Mouse (Mus musculus): ENCODE measurements around the gene Tmem132b.
A peak's percentile ranks its signal among the peaks of the same experiment; 100 is the strongest.

The Tmem132b gene

DNA sequence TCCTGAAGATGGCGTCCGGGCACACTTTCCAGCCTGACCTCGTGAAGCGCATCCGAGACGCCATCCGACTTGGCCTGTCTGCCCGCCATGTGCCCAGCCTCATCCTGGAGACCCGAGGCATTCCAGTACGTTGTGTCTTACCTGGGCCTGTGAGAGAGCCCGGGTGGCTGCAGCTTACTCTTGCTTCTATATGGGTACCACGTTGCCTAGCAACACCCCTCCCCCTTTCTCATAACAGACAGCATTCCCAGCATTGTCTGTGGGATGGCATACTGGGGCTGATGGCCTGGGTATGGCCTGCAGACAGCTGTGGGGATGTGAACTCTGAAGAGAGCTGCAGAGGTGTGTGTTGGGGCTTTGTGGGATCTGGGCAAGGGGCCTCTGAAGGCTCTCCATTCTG is 16.6 kb upstream of the Tmem132b start:
- DNase-seq (ENCODE audit: low spot score in 2 of 2) = no peak

- no peak for DNase-seq (ENCODE audit: low spot score in 2 of 2)
These were observed 12.9 kb upstream of the Tmem132b start for GRCm38 (mm10) chr5:125518640-125519039.

- DNase-seq (ENCODE audit: low spot score in 2 of 2) = peak in 1 of 2 experiments; percentile 44
These were observed 10.5 kb upstream of the Tmem132b start for GRCm38 (mm10) chr5:125520930-125521590.

- DNase-seq (ENCODE audit: low spot score in 2 of 2) = no peak
These were observed 8.2 kb upstream of the Tmem132b start for GRCm38 (mm10) chr5:125523361-125523760.

DNA sequence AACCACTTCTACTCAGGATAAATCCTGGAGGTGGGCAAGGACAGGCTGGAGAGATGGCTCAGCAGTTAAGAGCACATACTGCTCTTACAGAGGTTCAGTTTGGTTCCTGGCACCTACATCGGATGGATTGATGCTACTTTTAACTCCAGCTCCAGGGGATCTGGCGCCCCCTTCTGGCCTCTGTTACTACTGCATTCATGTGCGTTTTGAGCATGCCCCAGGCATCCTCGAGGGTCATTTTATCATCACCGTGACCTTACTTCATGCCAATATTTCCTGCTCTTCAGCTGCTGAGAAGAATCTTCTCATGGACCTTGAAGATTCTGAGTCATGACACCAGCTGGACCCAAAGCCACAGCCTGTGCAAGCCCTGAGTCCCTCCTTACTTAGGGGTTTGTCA is 6.1 kb upstream of the Tmem132b start:
- DNase-seq (ENCODE audit: low spot score in 2 of 2) = no peak

DNA sequence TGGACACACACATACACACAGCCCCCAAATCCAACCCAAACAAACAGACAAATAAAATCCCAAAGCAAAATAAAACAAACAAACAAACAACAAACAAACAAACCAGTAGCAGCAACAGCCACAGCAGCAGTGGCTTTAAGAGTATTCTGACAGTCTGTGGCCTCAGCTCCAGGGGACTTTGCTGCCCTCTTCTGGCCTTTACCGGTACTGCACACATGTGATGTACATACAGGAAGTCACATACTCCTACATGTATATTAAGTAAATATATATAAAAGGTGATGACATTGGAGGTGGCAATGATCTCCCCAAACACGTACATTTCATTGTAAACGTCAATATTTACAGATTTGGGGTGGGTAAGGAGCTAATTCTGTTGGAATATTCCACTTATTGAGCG is 5.1 kb upstream of the Tmem132b start:
- no peak for DNase-seq (ENCODE audit: low spot score in 2 of 2)

GRCm38 (mm10) chr5:125529109-125529508 is 2.5 kb upstream of the Tmem132b start:
- peak in 1 of 2 experiments; percentile 51 for DNase-seq (ENCODE audit: low spot score in 2 of 2)

DNA sequence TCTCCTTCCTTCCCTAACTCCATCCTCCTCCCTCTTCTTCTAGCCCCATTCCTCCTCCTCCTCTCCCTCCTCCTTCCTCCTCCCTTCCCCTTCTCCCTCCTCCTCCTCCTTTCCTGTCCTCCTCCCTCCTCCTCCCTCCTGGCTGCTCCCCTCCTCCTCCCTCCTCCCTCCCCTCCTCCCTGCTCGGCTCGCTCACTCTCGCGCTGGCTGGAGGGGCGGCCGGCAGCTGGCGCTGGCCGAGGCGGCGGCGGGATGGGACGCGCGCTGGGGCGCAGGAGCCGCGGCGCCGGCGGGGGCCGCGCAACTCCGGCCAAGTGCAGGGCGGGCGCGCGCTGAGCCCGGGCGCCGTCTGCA is 594 bp downstream of the Tmem132b start:
- DNase-seq (ENCODE audit: low spot score in 2 of 2) = peak; percentile 45 to 60

DNA sequence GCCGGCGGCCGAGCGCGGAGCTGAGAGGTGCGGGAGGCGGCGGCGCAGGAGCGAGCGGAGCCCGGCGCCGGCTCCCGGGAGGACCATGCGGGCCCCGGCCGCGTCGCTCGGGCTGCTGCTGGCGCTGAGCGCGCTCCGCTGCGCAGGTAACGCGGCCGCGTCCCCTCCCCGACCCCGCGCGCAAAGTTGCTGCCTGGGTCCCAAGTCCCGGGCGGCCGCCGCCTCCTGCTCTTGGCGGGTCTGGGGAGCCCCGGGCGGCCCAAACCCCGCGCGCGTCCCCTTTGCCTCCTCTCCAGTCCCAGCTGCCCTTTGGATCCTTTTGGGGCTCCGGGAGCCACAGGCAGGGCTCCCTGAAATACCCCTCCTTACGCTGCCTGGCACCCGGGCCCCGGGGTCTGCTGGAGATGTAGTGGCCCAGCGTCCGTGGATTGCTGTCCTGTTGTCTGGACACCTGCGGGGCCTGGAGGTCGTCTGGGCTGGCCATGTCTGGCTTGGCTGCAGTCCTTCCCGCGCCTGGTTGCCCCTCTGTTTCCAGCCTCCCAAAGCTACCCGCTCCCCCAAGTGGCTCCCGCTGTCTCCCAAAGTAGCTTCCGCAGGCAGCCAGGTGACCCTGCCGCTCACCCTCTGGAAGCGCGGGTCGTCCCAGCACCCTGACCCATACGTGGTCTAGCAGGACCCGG is 1.1 kb downstream of the Tmem132b start:
- DNase-seq (ENCODE audit: low spot score in 2 of 2) = no peak

DNA sequence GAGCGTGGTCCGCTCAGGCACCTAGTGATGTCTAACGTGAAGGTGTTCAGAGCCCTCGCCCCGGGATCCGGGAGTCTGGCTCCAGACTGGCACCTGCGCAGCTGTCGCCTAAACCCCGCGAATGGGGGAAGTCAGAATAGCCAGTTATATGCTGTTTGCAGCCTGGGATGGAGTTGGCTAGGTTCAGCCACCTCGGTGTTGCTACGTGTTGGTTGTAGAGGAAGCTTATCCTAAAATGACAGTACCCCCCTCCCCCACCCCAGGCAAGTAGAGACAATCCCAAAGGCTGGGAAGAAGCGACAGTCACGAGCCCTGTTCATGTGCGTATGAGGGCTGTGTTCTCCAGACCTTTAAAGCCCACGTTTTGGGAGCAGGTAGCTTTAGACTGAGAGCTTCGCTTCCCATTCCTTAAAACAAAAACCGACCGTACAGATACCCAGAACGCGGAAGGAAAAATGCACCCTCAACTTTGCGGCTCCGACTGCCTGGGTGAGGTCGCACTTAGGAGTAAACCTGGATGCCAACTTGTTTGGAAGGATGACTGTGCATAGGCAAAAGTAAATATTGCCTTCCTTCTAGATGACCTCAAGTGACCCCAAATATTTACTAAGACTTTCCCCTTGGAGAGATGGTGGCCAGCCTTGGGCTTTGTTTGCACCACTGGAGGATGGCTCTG is 1.8 kb downstream of the Tmem132b start:
- peak; percentile 56 to 64 for DNase-seq (ENCODE audit: low spot score in 2 of 2)

GRCm38 (mm10) chr5:125534168-125534610 is 2.6 kb downstream of the Tmem132b start:
- peak in 1 of 2 experiments; percentile 43 for DNase-seq (ENCODE audit: low spot score in 2 of 2)

DNA sequence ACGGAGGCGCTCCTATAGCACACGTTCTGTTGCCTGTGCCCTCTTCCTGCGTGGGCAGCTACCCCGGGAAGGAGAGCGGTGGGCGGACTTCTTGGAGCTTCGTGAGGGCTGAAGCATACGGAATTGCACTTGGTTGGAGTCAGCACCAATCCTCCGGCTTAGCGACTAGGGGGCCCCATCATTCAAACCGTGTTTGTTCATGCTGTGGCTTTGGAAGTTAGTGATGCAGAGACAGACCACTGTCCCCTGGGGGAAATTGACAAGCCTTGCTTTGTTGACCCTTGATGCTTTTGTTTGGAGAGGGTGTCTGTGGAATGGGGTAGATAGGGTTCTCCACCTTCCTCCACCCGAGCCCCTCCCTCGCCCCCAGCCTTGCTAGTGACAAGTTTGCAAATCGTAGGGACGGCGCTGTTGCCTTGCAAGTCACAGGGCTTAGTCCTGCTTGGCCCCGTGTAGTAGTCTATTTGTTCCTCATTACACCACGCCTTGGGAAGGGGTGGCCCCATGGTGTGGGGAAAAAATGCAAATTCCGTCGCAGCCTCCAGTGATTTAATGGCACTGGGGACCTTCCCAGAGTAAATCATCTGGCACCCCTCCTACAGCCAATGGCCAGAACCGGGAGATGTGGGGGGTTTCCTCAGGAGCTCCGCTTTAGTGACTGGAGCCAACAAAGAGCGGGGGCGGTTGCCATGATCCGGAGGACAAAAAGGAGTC is 3.2 kb downstream of the Tmem132b start:
- DNase-seq (ENCODE audit: low spot score in 2 of 2) = peak; percentile 77 to 86

- no peak for DNase-seq (ENCODE audit: low spot score in 2 of 2)
These were observed 13.5 kb downstream of the Tmem132b start for GRCm38 (mm10) chr5:125545090-125545489.

DNA sequence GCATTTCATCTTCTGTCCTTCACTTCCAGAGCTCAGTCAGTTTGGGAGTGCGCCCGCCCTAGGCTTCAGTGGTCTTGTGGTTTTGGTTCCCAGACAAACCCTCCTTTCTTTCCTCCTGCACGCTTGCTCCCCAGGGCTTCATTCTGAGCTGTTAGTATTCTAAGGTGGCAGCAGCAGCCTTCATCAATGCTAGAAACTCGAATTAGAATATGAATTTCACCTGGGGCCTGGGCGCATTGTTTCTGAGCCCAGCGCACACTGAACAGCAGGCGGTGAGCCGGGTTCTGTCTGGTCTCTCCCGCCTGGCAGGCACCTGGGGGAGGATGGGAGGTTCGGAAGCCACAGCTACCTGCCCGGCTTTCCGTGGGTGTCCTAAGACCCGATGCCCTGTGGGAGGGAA is 14.7 kb downstream of the Tmem132b start:
- DNase-seq (ENCODE audit: low spot score in 2 of 2) = no peak

GRCm38 (mm10) chr5:125549750-125550489 is 18.3 kb downstream of the Tmem132b start:
- no peak for DNase-seq (ENCODE audit: low spot score in 2 of 2)

- no peak for DNase-seq (ENCODE audit: low spot score in 2 of 2)
These were observed 24.2 kb downstream of the Tmem132b start for GRCm38 (mm10) chr5:125555732-125556131.

DNA sequence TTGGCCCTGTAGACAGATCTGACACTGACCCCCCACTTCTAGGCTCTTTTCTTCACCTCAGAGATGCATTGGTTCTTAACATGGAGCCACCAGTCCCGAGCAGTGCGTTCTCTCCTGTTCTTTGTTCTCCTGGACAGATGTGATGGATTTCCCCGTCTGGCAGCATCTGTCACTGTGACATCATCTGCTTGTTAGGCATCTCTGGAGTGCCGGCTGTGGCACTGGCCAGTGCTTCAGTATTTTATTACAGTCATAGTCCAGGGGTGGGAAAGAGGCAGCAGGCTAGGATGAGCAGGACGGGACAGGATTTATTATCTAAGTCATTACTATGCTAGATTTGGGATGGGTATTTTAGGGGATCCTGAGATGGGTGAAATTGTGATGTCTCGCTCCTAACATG is 31.9 kb downstream of the Tmem132b start:
- DNase-seq (ENCODE audit: low spot score in 2 of 2) = no peak

- no peak for DNase-seq (ENCODE audit: low spot score in 2 of 2)
These were observed 34.2 kb downstream of the Tmem132b start for GRCm38 (mm10) chr5:125565725-125566124.

GRCm38 (mm10) chr5:125568457-125568856 is 36.9 kb downstream of the Tmem132b start:
- no peak for DNase-seq (ENCODE audit: low spot score in 2 of 2)

- DNase-seq (ENCODE audit: low spot score in 2 of 2) = no peak
These were observed 40.4 kb downstream of the Tmem132b start for GRCm38 (mm10) chr5:125572011-125572410.

DNA sequence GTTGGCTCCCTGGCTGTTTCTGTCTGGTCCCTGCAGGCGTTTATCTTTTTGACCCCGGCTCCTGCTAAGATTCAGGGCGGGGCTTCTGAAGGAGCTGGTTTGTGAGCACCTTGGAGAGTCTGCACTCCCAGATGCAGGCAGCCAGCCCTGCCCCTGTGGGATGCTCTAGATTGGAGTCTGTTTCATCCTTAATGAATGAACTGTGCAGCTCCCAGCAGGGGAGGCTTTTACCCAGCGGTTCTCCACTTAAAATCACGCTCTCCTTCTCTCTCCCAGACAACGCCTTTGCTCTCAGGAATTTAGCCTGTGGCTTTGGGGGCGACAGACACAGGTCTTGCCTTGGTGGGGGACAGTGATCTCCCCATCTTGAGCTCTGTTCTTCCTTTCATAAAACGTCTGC is 43.3 kb downstream of the Tmem132b start:
- no peak for DNase-seq (ENCODE audit: low spot score in 2 of 2)

DNA sequence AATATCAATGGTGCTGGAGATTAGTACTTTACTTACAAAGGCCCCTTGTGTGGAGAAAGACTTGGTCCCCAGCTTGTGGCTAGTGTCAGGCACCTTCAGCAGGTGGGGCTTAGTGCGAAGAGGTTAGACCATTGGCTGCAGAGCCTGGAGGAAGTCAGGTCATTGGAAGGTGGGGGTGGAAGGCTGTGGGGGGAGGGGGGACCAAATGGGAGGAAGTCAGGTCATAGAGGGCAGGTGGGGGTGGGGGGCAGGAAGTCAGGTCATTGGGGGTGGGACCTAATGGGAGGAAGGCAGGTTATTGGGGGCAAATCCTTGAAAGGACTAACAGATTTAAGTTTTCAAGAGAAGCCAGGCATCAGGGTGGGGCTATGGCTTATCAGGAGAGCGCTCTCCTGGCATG is 44.3 kb downstream of the Tmem132b start:
- no peak for DNase-seq (ENCODE audit: low spot score in 2 of 2)

Measured in right cerebral cortex, postnatal 36 days (tissue).